Mouse (Mus musculus): Measurements from ENCODE around the gene Gm20388.
A peak's percentile ranks its signal among the peaks of the same experiment; 100 is the strongest.

Gene Gm20388

DNA sequence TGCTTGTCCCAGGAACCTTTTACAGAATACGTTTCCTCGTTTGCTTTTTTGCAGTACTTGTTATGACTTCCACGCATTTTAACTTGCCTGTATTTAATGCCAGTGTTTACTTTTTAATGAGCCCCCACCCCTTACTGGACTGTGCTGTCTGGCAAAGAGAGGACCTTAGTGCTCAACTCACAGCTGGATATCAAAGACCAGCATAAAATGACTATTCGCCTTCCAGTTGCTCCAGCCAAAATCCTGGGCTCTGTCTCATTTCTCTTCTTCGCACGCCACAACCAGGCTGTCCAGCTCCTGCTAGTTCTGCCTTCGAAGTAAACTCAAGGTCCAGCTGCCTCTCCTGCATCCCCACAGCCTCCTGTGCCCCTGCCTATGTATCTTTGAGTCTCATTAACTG, 932.4 kb downstream of the Gm20388 start:
- no peak for DNase-seq (ENCODE audit: low spot score)

DNA sequence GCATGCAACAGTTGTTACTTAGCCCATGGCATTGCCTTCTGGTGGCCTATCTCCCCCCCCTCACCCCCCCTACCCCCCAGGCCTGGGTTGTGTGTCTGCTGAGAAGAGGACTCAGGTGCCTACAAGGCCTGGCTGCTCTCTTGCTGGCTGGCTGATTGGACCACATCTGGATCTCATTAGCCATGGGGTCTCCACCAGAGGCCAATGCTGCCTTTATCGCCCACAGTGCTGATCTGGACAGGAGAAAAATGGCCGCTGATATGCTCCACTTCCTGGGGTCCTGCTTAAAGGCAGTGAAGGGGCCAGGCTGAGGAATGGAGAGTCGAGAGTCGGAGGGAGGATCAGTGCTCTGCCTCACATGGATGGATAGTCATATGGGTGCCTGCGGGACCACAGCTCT, 935.4 kb downstream of the Gm20388 start:
- DNase-seq (ENCODE audit: low spot score): no peak

GRCm38 (mm10) chr8:120847279-120847678, 936.6 kb downstream of the Gm20388 start:
- DNase-seq (ENCODE audit: low spot score): no peak

DNA sequence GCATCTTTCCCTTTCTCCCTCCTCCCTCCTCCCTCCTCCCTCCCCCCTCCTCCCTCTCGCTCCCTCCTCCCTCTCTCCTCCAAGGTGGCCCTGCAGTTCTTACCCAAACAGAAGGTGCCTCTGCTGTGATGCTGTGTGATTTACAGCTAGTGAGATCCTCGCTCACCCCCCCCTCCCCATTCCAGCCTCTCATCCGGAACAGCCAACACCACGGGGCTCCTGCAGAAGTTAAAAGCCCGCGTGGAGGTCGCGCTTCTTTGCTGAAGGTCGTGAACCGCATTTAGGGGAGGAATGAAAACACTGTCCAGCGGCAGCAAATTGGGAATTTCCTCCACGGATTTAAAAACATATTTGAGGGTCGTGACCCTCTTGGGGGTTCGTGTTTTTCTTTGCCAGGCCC, 937.1 kb downstream of the Gm20388 start:
- no peak for DNase-seq (ENCODE audit: low spot score)

DNA sequence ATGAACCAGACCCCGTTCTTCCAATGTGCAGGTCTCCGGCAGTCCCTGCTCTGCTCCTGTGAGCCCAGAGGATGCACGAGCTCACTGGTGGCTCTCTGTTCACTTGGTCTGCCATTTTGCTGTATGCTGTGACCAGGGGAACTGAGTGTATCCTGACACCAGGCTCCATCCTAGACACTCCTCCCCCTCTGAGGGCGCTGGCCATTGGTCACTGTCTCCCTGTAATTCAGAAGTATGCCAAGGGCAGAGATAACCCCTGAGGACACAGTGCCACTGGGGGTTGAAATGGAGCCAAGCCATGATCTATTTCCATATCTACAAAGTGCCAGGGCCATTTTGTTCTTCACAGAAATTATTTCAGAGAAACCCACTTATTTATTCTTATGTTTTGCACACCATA, 937.8 kb downstream of the Gm20388 start:
- no peak for DNase-seq (ENCODE audit: low spot score)

DNA sequence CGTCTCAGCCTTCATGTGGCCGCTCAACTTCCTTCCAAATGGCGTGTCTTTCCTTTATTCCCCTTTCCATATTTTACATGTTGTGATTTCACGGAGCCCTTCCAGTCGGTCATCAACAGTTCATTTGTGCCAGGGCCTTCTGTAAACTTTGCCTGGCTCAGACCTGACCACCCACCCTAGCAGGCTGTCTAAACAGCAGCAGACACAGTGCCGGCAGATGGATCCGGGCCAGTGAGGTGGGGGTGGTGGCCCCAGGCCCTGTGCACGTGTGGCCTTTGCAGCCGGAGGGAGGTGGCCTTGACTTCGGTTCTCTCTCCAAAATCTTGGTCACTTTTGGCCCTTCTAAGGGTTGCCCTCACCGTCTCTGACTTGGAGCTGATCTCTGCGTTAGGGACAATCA, 940.8 kb downstream of the Gm20388 start:
- DNase-seq (ENCODE audit: low spot score): no peak

DNA sequence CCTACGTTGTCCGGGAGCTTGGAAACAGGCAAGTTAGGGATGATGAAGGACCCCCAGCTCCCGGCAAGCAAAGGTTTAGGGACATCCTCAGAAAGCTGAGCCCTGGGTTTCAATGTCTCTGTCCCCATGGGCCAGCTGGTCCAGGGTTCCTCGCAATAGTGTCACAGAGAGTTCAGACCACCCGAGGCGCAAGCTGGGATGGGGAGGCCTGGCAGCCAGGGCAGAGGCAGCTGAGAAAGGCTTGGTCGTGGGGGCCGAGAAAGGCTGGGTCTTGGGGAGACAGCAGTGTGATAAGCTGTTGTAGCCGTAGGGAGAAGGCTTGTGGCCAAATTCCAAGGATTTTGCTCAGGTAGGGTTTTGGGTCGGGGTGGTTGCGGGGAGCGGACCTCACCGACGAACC, 949.2 kb downstream of the Gm20388 start:
- no peak for DNase-seq (ENCODE audit: low spot score)

GRCm38 (mm10) chr8:120860423-120861126, 949.9 kb downstream of the Gm20388 start:
- DNase-seq (ENCODE audit: low spot score): no peak

GRCm38 (mm10) chr8:120863683-120864082, 953.0 kb downstream of the Gm20388 start:
- DNase-seq (ENCODE audit: low spot score): no peak

DNA sequence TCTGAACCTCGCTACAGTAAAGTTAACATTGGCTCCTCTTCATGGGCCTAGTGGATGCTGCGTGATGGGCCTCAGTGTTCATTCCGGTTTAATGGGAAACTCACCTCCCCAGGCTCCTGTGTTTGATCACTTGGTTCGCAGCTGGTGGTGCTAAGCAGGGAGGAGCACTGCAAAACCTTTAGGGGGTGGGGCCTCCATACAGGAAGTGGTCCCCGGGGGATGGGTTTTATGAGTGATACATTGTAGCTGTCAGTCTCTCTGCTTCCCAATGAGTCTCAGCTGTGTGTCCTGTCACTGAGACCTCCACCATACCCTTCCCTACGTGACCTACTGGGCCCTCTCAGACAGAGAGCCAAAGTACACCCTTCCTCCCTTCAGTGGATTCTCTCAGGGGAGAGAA, 956.7 kb downstream of the Gm20388 start:
- no peak for DNase-seq (ENCODE audit: low spot score)

DNA sequence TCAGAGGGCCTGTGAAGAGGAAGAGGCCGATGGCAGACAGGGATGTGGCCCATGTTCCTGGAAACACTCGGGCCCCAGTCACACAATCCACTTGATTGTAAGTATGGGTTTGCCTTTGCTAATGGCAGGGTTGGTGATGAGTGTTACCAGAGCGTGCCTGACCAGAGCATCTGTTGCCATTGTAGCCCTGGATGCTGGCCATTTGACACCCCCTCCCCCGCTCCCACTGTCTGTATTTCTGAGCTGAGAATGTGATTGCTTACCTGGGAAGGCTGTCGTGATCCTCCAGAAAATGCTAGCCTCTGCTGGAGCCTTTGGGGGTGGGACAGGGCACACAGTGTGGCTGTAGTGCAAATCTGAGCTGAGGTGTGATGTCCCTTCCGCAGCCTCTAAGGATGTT, 962.0 kb downstream of the Gm20388 start:
- DNase-seq (ENCODE audit: low spot score): no peak

- no peak for DNase-seq (ENCODE audit: low spot score)
Measured at GRCm38 (mm10) chr8:120876010-120876918, 965.6 kb downstream of the Gm20388 start.

DNA sequence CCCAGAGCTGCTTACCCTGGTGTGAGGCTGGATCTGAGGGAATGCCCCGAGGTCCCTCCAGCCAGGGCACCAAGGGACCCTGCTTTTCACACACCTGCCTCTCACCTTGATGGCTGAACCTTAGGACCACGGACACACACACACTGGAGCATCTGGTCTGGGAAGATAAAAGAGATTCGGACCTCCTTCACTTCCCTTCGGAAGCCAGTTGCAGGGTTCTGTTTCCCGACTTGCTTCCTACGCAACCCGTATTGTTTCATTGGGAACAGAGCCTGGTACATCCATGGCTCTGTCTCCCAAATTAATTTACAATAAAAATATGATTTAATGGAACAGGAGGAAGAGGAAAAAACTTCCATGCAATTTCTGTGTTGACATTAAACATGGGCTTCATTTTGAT, 966.4 kb downstream of the Gm20388 start:
- DNase-seq (ENCODE audit: low spot score): no peak

GRCm38 (mm10) chr8:120879928-120880327, 969.3 kb downstream of the Gm20388 start:
- no peak for DNase-seq (ENCODE audit: low spot score)

DNA sequence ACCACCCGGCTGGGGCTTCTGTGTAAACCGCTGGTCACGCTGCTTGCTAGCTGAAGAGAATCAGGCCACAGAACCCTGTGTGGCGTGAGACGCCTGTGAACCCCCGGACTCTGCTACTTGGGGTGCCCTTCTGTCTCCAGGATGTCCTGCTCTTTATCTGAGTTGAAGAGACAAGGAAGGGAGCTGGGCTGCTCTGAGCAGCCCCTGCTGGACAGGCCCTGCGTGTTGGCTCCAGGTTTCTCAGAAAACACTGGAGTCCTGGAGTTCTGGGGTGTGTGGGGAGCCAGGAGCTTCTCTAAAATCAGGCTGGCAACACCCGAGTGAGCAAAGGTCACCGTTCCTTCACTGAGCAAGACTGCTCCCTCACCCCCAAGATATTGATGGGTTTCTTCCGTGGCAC, 971.0 kb downstream of the Gm20388 start:
- no peak for DNase-seq (ENCODE audit: low spot score)

- DNase-seq (ENCODE audit: low spot score): no peak
Measured at GRCm38 (mm10) chr8:120882657-120883056, 972.0 kb downstream of the Gm20388 start.

- no peak for DNase-seq (ENCODE audit: low spot score)
Measured at GRCm38 (mm10) chr8:120883369-120883768, 972.7 kb downstream of the Gm20388 start.

GRCm38 (mm10) chr8:120883853-120884252, 973.2 kb downstream of the Gm20388 start:
- no peak for DNase-seq (ENCODE audit: low spot score)

DNA sequence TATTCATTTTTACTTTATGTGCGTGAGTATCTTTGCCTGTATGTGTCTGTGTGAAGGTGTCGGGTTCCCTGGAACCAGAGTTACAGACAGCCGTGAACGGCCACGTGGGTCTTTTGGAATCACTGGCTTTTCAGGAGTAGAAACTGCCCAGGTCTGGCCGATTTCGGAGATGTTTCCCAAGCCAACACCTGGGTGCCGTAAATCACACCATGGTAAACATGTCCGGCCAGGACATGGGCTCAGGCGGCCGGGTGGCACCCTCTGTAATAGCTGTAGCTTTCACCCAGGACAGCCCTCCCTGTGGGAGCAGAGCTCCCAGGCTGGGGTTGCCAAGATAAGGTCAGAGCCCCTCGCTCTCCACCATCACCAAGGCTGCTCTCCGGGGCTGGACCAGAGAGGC, 974.2 kb downstream of the Gm20388 start:
- DNase-seq (ENCODE audit: low spot score): no peak

GRCm38 (mm10) chr8:120887254-120887653, 976.6 kb downstream of the Gm20388 start:
- DNase-seq (ENCODE audit: low spot score): peak; percentile 57

- DNase-seq (ENCODE audit: low spot score): no peak
Measured at GRCm38 (mm10) chr8:120888005-120888404, 977.4 kb downstream of the Gm20388 start.

DNA sequence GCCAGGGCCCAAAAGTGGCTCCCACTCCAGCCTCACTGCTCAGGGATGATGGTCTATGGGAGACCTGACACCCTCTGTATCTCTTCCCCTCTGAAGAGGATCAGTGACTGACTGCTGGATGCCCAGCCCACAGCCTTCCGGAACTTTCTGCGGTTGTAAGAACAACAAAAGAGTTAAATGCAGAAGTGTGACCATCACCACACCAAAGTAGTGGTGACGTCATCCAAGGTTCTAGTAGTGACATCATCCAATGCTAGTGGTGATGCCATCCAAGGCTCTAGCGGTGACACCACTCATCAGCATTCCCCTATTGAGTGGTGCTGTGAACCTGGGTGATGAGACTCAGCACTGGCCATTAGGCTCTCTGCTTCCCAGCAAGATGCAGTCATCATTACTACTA, 978.5 kb downstream of the Gm20388 start:
- no peak for DNase-seq (ENCODE audit: low spot score)

DNA sequence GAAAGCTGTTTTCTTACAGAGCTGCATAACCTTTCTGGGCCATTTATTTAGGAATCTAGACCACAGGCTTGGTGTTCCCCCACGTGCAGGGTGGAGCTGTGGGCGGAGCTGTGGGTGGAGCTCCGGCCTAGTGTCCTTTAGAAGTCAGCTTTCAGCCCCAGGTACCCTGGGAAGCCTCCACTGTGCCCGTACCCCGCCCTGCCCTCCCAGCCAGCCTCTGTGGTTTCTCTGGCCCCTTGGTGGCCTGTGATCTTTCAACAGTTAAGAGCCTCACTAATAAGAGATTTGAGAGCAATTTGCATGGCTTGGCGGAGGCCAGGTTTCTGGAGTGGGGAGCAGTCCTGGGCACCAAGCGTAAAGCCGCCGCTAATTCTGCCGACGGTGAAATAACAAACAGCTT, 979.4 kb downstream of the Gm20388 start:
- no peak for DNase-seq (ENCODE audit: low spot score)

Measured in urinary bladder, postnatal 25 days (tissue).